Mouse (Mus musculus) lung, embryonic 14.5 days (tissue): ENCODE results near the gene Rictor. TPM values are rescaled to one million over a fixed set of nuclear protein-coding genes. Genes with fewer than 3 reads are reported as not detected.

Source experiments
- ATAC-seq: fragments of 200-750 bp; cut with Nextera tagmentation; 2 replicates; pipeline ENCODE4 v1.8.0; 2017; ENCODE audit warnings: mild to moderate bottlenecking, moderate TSS enrichment, moderate library complexity; ENCODE audit not compliant: insufficient read depth
- DNase-seq: peaks from one replicate; pipeline ENCODE4 v3.0.0-alpha.2; 2015
- H3K27ac ChIP-seq: fragments of 300-500 bp; sonication (generic); 2 replicates; pipeline ENCODE4 v1.5.1; 2014; ENCODE audit warnings: low read depth, mild to moderate bottlenecking, moderate library complexity
- H3K27me3 ChIP-seq: fragments of 300-500 bp; sonication (generic); 2 replicates; pipeline ENCODE4 v1.6.1; 2014; ENCODE audit warnings: low read length, control low read depth; ENCODE audit not compliant: insufficient read depth
- H3K36me3 ChIP-seq: fragments of 300-500 bp; sonication (generic); 2 replicates; pipeline ENCODE4 v1.6.1; 2014; ENCODE audit warnings: control low read depth; ENCODE audit not compliant: insufficient read depth
- H3K4me1 ChIP-seq: fragments of 300-500 bp; sonication (generic); 2 replicates; pipeline ENCODE4 v1.6.1; 2014; ENCODE audit warnings: antibody characterized with exemption, control low read depth; ENCODE audit not compliant: insufficient read depth
- H3K4me2 ChIP-seq: fragments of 300-500 bp; sonication (generic); 2 replicates; pipeline ENCODE4 v1.6.1; 2014; ENCODE audit warnings: mild to moderate bottlenecking
- H3K4me3 ChIP-seq: fragments of 300-500 bp; sonication (generic); 2 replicates; pipeline ENCODE4 v1.5.1; 2014; ENCODE audit warnings: low read depth, low read length
- H3K9ac ChIP-seq: fragments of 300-500 bp; sonication (generic); 2 replicates; pipeline ENCODE4 v1.6.1; 2014
- H3K9me3 ChIP-seq: fragments of 300-500 bp; sonication (generic); 2 replicates; pipeline ENCODE4 v1.6.1; 2016; ENCODE audit warnings: low read depth, low read length, control low read depth
- CTCF ChIP-seq: IDR thresholded peaks from 2 replicates; pipeline ENCODE4 v1.5.1; 2016; ENCODE audit warnings: antibody characterized with exemption, low read depth
- WGBS: fragments of 180-500 bp; shearing (Covaris S2); extraction: QIAGEN DNeasy Blood & Tissue Kit; methylation state at CpG from one replicate; pipeline ENCODE4 v1.1.7; 2014; 5-methylcytosine and 5-hydroxymethylcytosine counted together
- polyA plus RNA-seq: library from polyadenylated mRNA; unstranded; fragments of >200 nt; fragmentation: Nextera tagmentation; extraction: Ambion mirVana; gene quantifications from 2 replicates; pipeline ENCODE4 v1.2.1, GENCODE M21; 2014

The Rictor gene
- polyA plus RNA-seq, 1 experiment from 2014 or later = 42.9 TPM

DNA sequence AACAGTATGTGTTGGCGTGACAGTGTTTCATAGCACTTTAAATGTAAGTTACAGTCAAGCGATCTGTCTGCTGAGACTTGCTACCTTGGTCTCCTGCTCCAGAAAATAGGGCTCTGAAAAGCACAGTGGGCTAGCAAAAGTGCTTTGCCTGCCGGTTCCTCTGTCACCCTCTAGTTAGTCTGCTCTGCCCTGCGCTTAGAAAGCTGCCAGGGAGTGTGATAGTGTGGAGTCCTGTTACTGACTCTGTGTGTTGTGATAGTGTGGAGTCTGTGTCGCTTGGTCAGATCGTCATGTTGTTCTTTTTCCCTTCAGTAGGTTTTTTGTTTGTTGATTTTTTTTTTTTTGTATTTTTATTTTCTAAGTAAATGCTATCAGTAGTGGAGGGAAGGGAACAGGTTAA lies 7.1 kb downstream of the Rictor start:
- DNase-seq (no peak), ATAC-seq (no peak)
- no peak overlapping the region for H3K9ac ChIP-seq
- no peak for TF ChIP-seq CTCF
- H3K4me3 ChIP-seq = no peak overlapping the region
- H3K27ac ChIP-seq = no peak overlapping the region
- H3K4me2 ChIP-seq = no peak overlapping the region
- H3K27me3 ChIP-seq = no peaks in the 10 kb centered on the region
- H3K9me3 ChIP-seq = no peaks in the 10 kb centered on the region
- no peaks in the 10 kb centered on the region for H3K36me3 ChIP-seq
- H3K4me1 ChIP-seq = 0 out of 2 replicates have a peak, but pooled peaks cover 4% of the 10 kb centered on the region
- WGBS = 52% methylated on average over 6 of the region's 6 CpGs

- Histone ChIP-seq H3K4me1 (no peaks in the 10 kb centered on the region), H3K4me2 (no peak overlapping the region), H3K9me3 (no peaks in the 10 kb centered on the region), H3K9ac (no peak overlapping the region), H3K27ac (no peak overlapping the region), H3K36me3 (no peaks in the 10 kb centered on the region), H3K27me3 (no peaks in the 10 kb centered on the region), H3K4me3 (no peak overlapping the region)
- WGBS = 82% methylated on average over 2 of the region's 2 CpGs
- TF ChIP-seq CTCF = no peak
- DNase-seq (no peak), ATAC-seq (no peak)
These were observed 13.2 kb downstream of the Rictor start for GRCm38 (mm10) chr15:6721385-6721784.

DNA sequence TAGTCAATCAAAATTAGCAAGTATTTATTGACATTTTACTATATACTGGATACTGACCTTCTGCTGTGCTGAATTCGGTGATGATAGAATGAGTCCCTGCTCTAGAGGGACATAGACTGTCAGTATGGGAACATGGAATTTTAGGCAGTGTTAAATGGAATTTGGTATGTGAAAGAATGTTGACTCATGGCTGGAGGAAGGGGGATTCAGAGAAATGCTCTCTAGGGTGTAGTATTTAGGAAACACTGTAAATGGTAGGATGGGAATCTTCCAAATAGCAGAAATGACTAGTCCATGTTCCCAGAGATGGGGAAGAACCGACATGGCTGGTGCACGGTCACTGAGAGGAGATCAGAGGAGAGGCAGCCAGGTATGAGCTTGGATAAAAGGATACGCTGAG lies 13.6 kb downstream of the Rictor start:
- H3K27me3 ChIP-seq = no peaks in the 10 kb centered on the region
- H3K9ac ChIP-seq = no peak overlapping the region
- H3K36me3 ChIP-seq = no peaks in the 10 kb centered on the region
- H3K4me1 ChIP-seq = no peaks in the 10 kb centered on the region
- H3K4me2 ChIP-seq = no peak overlapping the region
- H3K4me3 ChIP-seq = no peak overlapping the region
- no peak for TF ChIP-seq CTCF
- 82% methylated on average over 4 of the region's 4 CpGs for WGBS
- no peak for DNase-seq
- H3K27ac ChIP-seq = no peak overlapping the region
- no peak for ATAC-seq
- no peaks in the 10 kb centered on the region for H3K9me3 ChIP-seq

DNA sequence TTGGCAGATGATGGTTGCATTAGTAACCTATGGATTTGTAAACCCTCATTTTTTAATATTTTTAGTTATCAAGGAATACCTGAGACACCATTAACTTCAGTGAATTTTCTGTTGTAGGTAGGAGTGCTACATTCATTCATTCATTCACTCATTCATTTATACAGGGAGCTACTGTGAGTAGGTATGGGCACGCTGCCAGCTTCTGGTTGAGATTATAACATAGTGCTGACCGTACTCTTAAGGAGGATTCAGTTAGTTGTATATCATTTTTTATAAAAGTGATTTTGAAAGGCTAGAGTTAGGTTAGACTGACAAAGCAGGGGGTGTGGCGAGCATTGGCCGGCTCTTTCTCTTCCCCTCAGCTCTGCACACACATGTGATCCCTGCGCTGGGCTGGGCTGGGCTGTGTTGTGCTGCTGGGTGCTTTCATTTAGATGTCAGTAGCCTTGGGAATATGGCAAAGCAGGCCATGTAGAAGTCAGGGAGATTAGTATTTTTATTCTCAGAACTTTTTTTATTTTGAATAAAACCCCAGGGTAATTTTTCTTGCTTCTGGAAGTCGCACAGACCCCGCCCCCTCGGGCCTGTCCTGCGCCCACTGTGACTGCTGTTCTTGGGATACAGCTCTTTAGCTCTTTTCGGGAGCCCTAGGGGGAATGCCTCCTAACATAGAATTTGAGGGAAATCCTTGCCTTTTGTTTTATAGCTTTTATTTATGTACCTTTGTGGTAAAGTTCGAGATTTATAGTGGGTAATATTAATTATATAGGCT lies 14.4 kb downstream of the Rictor start:
- H3K4me1 ChIP-seq = no peaks in the 10 kb centered on the region
- 82% methylated on average over 11 of the region's 11 CpGs for WGBS
- no peaks in the 10 kb centered on the region for H3K36me3 ChIP-seq
- no peaks in the 10 kb centered on the region for H3K27me3 ChIP-seq
- no peak for ATAC-seq
- no peak overlapping the region for H3K4me2 ChIP-seq
- H3K9me3 ChIP-seq = no peaks in the 10 kb centered on the region
- no peak for DNase-seq
- H3K4me3 ChIP-seq = no peak overlapping the region
- no peak overlapping the region for H3K27ac ChIP-seq
- TF ChIP-seq CTCF = no peak
- no peak overlapping the region for H3K9ac ChIP-seq

- Histone ChIP-seq H3K27me3 (no peaks in the 10 kb centered on the region), H3K36me3 (no peaks in the 10 kb centered on the region), H3K4me2 (no peak overlapping the region), H3K4me3 (no peak overlapping the region), H3K4me1 (no peaks in the 10 kb centered on the region), H3K9ac (no peak overlapping the region), H3K27ac (no peak overlapping the region), H3K9me3 (no peaks in the 10 kb centered on the region)
- ATAC-seq (no peak), DNase-seq (no peak)
- no peak for TF ChIP-seq CTCF
These were observed 15.2 kb downstream of the Rictor start for GRCm38 (mm10) chr15:6723338-6723737.

DNA sequence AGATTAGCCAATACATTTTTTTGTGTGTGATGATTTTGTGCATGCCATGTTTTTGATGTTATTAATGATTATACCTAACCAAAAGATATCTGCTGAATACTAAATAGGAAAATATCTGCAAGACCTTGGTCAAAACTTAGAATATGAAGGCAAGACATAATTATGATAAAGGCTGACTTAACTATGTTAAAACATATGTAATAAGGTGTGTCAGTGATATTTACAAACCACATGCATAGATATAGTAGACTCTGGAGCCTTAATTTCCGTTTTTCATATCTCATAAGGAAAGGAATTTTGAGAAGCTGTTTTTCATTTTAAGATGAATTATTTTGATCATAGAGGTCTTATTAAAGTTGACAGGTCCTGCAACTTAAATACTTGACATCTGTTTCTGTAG lies 16.3 kb downstream of the Rictor start:
- 70% methylated on average over 1 of the region's 1 CpGs for WGBS
- DNase-seq (no peak), ATAC-seq (no peak)
- Histone ChIP-seq H3K4me2 (no peak overlapping the region), H3K9me3 (no peaks in the 10 kb centered on the region), H3K4me1 (no peaks in the 10 kb centered on the region), H3K27ac (no peak overlapping the region), H3K4me3 (no peak overlapping the region), H3K36me3 (no peaks in the 10 kb centered on the region), H3K9ac (no peak overlapping the region), H3K27me3 (no peaks in the 10 kb centered on the region)
- TF ChIP-seq CTCF = no peak

DNA sequence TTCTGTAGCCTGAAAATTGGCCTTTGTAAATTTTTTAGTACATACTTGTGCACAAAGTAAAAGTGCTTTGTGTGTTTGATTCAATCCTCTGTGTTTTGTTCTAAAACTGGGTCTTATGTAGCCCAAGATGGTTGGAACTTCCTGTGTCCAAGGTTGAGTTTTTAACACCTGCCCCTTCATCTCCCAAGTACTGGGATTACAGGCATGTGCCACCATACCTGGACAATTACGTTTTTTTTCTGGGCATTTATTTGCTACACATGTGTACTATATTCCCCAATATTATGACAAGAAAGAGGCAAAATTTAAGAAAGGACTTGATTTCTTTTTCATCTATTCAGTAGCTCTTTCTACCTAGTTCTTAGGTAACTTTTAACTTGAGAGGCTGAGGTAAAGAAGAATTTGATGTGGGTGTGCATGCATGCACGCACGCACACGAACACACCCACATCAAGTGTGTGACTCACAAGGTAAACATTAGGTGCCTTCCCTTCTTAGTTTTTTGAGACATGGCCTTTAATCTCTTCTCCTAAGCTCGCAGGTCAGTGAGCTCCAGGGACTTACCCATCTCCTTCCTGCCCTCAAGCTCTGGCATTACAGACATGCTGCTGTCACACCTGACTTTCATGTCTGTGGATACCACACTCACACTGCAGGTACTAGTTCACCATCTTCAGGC lies 18.1 kb downstream of the Rictor start:
- Histone ChIP-seq H3K9me3 (no peaks in the 10 kb centered on the region), H3K36me3 (no peaks in the 10 kb centered on the region), H3K4me2 (no peak overlapping the region), H3K4me3 (no peak overlapping the region), H3K27ac (no peak overlapping the region), H3K9ac (no peak overlapping the region), H3K4me1 (no peaks in the 10 kb centered on the region), H3K27me3 (no peaks in the 10 kb centered on the region)
- TF ChIP-seq CTCF = no peak
- no peak for ATAC-seq
- WGBS = 63% methylated on average over 5 of the region's 5 CpGs
- DNase-seq = no peak
